Mouse (Mus musculus) midbrain, embryonic 10.5 days (tissue): ENCODE data around the gene Rpsa. TPM values are rescaled to one million over a fixed set of nuclear protein-coding genes. Genes with fewer than 3 reads are reported as not detected.

ENCODE experiments used
- DNase-seq: peaks from one replicate; pipeline ENCODE4 v3.0.0-alpha.2; 2017; ENCODE audit warnings: low spot score
- H3K27ac ChIP-seq: fragments of 300-500 bp; sonication (generic); replicated peaks from 2 replicates; pipeline ENCODE4 v1.5.1; 2016; ENCODE audit warnings: mild to moderate bottlenecking
- H3K27me3 ChIP-seq: fragments of 300-500 bp; sonication (generic); 2 replicates; pipeline ENCODE4 v1.6.1; 2016; ENCODE audit warnings: low read depth, mild to moderate bottlenecking; ENCODE audit not compliant: poor library complexity, severe bottlenecking
- H3K36me3 ChIP-seq: fragments of 300-500 bp; sonication (generic); 2 replicates; pipeline ENCODE4 v1.6.1; 2016; ENCODE audit warnings: mild to moderate bottlenecking, moderate library complexity
- H3K4me1 ChIP-seq: fragments of 300-500 bp; sonication (generic); 2 replicates; pipeline ENCODE4 v1.6.1; 2016
- H3K4me3 ChIP-seq: fragments of 300-500 bp; sonication (generic); 2 replicates; pipeline ENCODE4 v1.5.1; 2016; ENCODE audit warnings: mild to moderate bottlenecking, moderate library complexity
- H3K9me3 ChIP-seq: fragments of 300-500 bp; sonication (generic); replicated peaks from 2 replicates; pipeline ENCODE4 v1.6.1; 2016; ENCODE audit warnings: mild to moderate bottlenecking
- WGBS: fragments of 180-500 bp; shearing (Covaris S2); methylation state at CpG from one replicate; pipeline ENCODE4 v1.1.7; 2016; 5-methylcytosine and 5-hydroxymethylcytosine counted together
- polyA plus RNA-seq: library from polyadenylated mRNA; unstranded; fragments of >200 nt; fragmentation: Nextera tagmentation; extraction: Ambion mirVana; gene quantifications from 2 replicates; pipeline ENCODE4 v1.2.1, GENCODE M21; 2016

Rpsa gene
- polyA plus RNA-seq: 1,349 and 1,575 TPM in 2 replicates

- Histone ChIP-seq H3K4me3 (peak within 1 kb of the TSS; percentile 95), H3K27me3 (no peaks in the 10 kb centered on the region), H3K36me3 (peaks cover 59% of the 10 kb centered on the region), H3K9me3 (no peaks in the 10 kb centered on the region), H3K27ac (peak within 1 kb of the TSS; percentile 99), H3K4me1 (peaks cover 20% of the 10 kb centered on the region)
- under 1% methylated on average over 72 of the region's 72 CpGs for WGBS
- peak; percentile 98 for DNase-seq
Measured at GRCm38 (mm10) chr9:120127538-120128251, at the start of gene Rpsa. Rpsa (plus strand) TSS chr9:120127689.

- H3K4me1 ChIP-seq: peaks cover 6% of the 10 kb centered on the region
- no peaks in the 10 kb centered on the region for H3K36me3 ChIP-seq
- H3K27me3 ChIP-seq: no peaks in the 10 kb centered on the region
- H3K9me3 ChIP-seq: no peaks in the 10 kb centered on the region; the same call in 1 of the 2 replicates
- DNase-seq: no peak
- H3K4me3 ChIP-seq: no peak overlapping the region
- H3K27ac ChIP-seq: no peak overlapping the region
- 79% methylated on average over 3 of the region's 3 CpGs for WGBS
Measured at GRCm38 (mm10) chr9:120078241-120078640, 49.2 kb upstream of the Rpsa start.

- Histone ChIP-seq H3K4me1 (peaks cover 8% of the 10 kb centered on the region), H3K9me3 (no peaks in the 10 kb centered on the region; the same call in 1 of the 2 replicates), H3K27ac (no peak overlapping the region), H3K36me3 (no peaks in the 10 kb centered on the region), H3K27me3 (no peaks in the 10 kb centered on the region), H3K4me3 (no peak overlapping the region)
- 81% methylated on average over 7 of the region's 7 CpGs for WGBS
- DNase-seq: no peak
Measured at GRCm38 (mm10) chr9:120079901-120080300, 47.6 kb upstream of the Rpsa start.

DNA sequence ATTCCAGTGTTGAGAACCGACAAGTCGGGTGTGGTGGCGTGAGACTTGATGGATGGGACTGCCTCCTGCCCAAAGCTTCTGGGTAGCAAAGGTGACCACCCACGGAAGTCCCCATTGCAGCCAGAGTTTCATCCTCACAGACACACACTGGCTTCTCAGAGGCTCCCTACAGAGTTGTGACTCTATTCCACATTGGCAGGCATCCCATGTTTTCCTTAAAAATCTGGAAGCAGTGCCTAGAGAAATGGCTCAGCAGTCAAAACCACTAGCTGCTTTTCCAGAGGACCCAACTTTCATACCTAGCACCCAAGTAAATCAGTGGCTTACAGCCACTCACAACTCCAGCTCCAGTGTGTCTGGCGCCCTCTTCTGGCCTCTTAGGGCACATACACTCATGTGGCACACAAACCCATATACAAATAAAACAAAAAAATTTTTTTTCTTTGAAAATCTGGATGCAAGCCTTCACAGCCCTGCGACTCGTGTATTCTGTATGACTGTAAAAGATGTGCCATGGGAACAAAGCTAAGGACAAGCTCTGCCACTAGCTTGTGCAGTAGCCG is 46.9 kb upstream of the Rpsa start:
- Histone ChIP-seq H3K27me3 (no peaks in the 10 kb centered on the region), H3K9me3 (no peaks in the 10 kb centered on the region; the same call in 1 of the 2 replicates), H3K36me3 (no peaks in the 10 kb centered on the region), H3K4me1 (peaks cover 8% of the 10 kb centered on the region), H3K4me3 (no peak overlapping the region), H3K27ac (no peak overlapping the region)
- 89% methylated on average over 8 of the region's 8 CpGs for WGBS
- DNase-seq: no peak

- Histone ChIP-seq H3K27me3 (no peaks in the 10 kb centered on the region), H3K4me3 (no peak overlapping the region), H3K36me3 (no peaks in the 10 kb centered on the region), H3K4me1 (peaks cover 8% of the 10 kb centered on the region), H3K9me3 (no peaks in the 10 kb centered on the region; the same call in 1 of the 2 replicates), H3K27ac (no peak overlapping the region)
- 73% methylated on average over 6 of the region's 6 CpGs for WGBS
- DNase-seq: no peak
Measured at GRCm38 (mm10) chr9:120081247-120081646, 46.2 kb upstream of the Rpsa start.

GRCm38 (mm10) chr9:120081967-120082366 is 45.5 kb upstream of the Rpsa start:
- no peak overlapping the region for H3K27ac ChIP-seq
- H3K27me3 ChIP-seq: no peaks in the 10 kb centered on the region
- no peaks in the 10 kb centered on the region; the same call in 1 of the 2 replicates for H3K9me3 ChIP-seq
- H3K4me3 ChIP-seq: no peak overlapping the region
- no peaks in the 10 kb centered on the region for H3K36me3 ChIP-seq
- peaks cover 8% of the 10 kb centered on the region for H3K4me1 ChIP-seq
- 86% methylated on average over 5 of the region's 5 CpGs for WGBS
- no peak for DNase-seq

DNA sequence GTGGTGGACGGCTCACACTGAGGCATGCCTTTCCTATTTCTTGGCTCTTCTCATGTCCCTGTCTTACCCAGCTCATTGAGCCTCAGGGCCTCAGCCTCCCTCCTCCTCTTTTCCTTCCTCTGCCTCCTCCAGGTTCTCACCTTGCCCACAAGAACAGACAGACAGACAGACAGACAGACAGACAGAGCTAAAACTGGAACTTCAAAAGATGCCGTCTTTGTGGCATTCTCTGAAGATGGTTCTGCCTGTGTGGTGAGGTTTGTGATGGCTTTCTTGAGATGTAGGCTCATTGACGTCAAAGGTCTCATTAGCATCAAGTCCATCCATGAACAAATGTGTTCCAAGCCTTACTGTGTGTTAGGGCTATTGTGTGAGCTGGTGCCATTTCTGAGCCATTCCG is 44.8 kb upstream of the Rpsa start:
- Histone ChIP-seq H3K27me3 (no peaks in the 10 kb centered on the region), H3K36me3 (no peaks in the 10 kb centered on the region), H3K27ac (no peak overlapping the region; the same call in 1 of the 2 replicates), H3K4me3 (no peak overlapping the region), H3K4me1 (peaks cover 8% of the 10 kb centered on the region), H3K9me3 (no peaks in the 10 kb centered on the region; the same call in 1 of the 2 replicates)
- 82% methylated on average over 4 of the region's 4 CpGs for WGBS
- no peak for DNase-seq

GRCm38 (mm10) chr9:120083158-120083894 is 44.2 kb upstream of the Rpsa start:
- WGBS: 84% methylated on average over 18 of the region's 18 CpGs

DNA sequence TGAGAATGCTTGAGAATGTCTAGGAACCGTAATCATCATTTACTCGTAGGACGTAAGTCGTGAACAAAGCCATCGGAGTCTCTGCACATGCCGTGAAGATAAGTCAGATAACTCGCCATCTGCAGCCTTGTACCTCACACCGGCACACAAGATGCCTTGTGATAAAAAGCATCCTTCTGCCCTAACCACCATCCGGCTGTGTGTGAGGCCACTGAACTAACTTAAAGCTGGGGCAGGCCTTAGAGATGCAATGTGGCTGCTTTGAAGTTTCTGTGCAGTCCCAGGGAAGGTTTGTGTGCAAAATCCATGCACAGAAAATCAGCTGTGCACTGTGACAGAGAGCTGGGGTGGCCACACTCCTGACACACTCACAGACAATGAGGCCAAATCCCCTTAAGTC is 43.1 kb upstream of the Rpsa start:
- DNase-seq: no peak
- 95% methylated on average over 9 of the region's 9 CpGs for WGBS
- Histone ChIP-seq H3K4me3 (no peak overlapping the region), H3K27me3 (no peaks in the 10 kb centered on the region), H3K36me3 (no peaks in the 10 kb centered on the region), H3K4me1 (peaks cover 8% of the 10 kb centered on the region), H3K27ac (no peak overlapping the region), H3K9me3 (no peaks in the 10 kb centered on the region; the same call in 1 of the 2 replicates)

More at GRCm38 (mm10) chr9:120083158-120083894, 44.2 kb upstream of the Rpsa start:
- Histone ChIP-seq H3K4me3 (no peak overlapping the region), H3K27ac (no peak overlapping the region; the same call in 1 of the 2 replicates), H3K4me1 (peaks cover 8% of the 10 kb centered on the region), H3K9me3 (no peaks in the 10 kb centered on the region; the same call in 1 of the 2 replicates), H3K36me3 (no peaks in the 10 kb centered on the region), H3K27me3 (no peaks in the 10 kb centered on the region)
- no peak for DNase-seq

- DNase-seq: no peak
- 82% methylated on average over 7 of the region's 7 CpGs for WGBS
- Histone ChIP-seq H3K36me3 (no peaks in the 10 kb centered on the region), H3K4me1 (no peaks in the 10 kb centered on the region), H3K27ac (no peak overlapping the region), H3K9me3 (no peaks in the 10 kb centered on the region), H3K4me3 (no peak overlapping the region), H3K27me3 (no peaks in the 10 kb centered on the region)
Measured at GRCm38 (mm10) chr9:120089125-120089524, 38.4 kb upstream of the Rpsa start.

- Histone ChIP-seq H3K4me3 (no peak overlapping the region), H3K27me3 (no peaks in the 10 kb centered on the region), H3K27ac (no peak overlapping the region), H3K4me1 (no peaks in the 10 kb centered on the region), H3K9me3 (no peaks in the 10 kb centered on the region), H3K36me3 (no peaks in the 10 kb centered on the region)
- no peak for DNase-seq
- WGBS: 90% methylated on average over 10 of the region's 10 CpGs
Measured at GRCm38 (mm10) chr9:120091086-120091485, 36.4 kb upstream of the Rpsa start.

- DNase-seq: no peak
- no peaks in the 10 kb centered on the region for H3K4me1 ChIP-seq
- no peaks in the 10 kb centered on the region for H3K36me3 ChIP-seq
- H3K4me3 ChIP-seq: no peak within 1 kb of the TSS
- WGBS: 81% methylated on average over 5 of the region's 5 CpGs
- H3K27ac ChIP-seq: no peak within 1 kb of the TSS
- no peaks in the 10 kb centered on the region for H3K27me3 ChIP-seq
- no peaks in the 10 kb centered on the region for H3K9me3 ChIP-seq
Measured at GRCm38 (mm10) chr9:120091696-120092238, 35.7 kb upstream of the Rpsa start, which contains the start of gene Ccr8. Ccr8 (plus strand) TSS chr9:120092114.
